Mouse (Mus musculus) bone marrow macrophage, adult 2 months (primary cell): ENCODE results near the gene Lhpp.

ENCODE experiments used
- CTCF ChIP-seq: IDR thresholded peaks from 2 replicates; pipeline ENCODE4 v1.5.1; 2012; ENCODE audit warnings: low read depth, mild to moderate bottlenecking, low read length, moderate library complexity
- POLR2A ChIP-seq: IDR thresholded peaks from 2 replicates; pipeline ENCODE4 v1.6.1; 2012; ENCODE audit warnings: mild to moderate bottlenecking, low read depth, low read length, borderline replicate concordance

DNA sequence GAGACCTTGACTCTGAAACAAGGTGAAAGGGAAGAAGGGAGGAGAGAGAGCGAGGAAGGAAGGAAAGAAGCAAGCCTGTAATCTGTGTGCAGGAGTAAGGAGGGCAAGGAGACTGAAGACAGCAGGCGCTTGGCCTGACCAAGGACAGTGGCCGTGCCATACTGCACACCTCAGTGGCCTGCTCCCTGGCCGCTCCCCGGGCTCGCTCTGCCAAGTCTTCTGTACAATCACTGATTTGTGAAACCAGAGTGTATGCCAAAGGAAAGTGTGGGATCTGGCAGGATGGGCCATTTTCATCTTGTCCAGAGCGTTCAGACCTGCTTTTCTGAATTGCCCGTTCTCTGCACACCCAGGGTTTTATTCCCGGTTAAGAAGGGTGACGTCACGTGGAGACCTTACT, 70.9 kb downstream of the Lhpp start:
- no peak for TF ChIP-seq POLR2A
- no peak for TF ChIP-seq CTCF
